Mouse (Mus musculus): ENCODE results near the gene C7. TPM values are rescaled to one million over a fixed set of nuclear protein-coding genes. Genes with fewer than 3 reads are reported as not detected.
"Not testable (repeated sequence)": the region's sequence is repeated elsewhere in the genome, so short reads cannot be mapped to it uniquely, and the experiment has no call there.

Gene C7
- polyA plus RNA-seq, 1 experiment, result 2.2 TPM

- no peak for TF ChIP-seq CTCF (conservative IDR thresholded peaks at IDR 0.05; ENCODE audit: insufficient read depth, insufficient read length, low read depth, low read length)
- H3K27ac ChIP-seq (ENCODE audit: insufficient read depth, low read depth, low read length), result no peak overlapping the region
- no peaks in the 10 kb centered on the region for H3K36me3 ChIP-seq (ENCODE audit: control insufficient read depth, insufficient read depth, low read length)
- no peak overlapping the region for H3K4me3 ChIP-seq (ENCODE audit: insufficient read depth, low read depth, low read length)
- DNase-seq, result no peak
- no peaks in the 10 kb centered on the region for H3K27me3 ChIP-seq (replicated peaks; ENCODE audit: control insufficient read depth, insufficient read depth, low read length)
- no peaks in the 10 kb centered on the region for H3K4me1 ChIP-seq (ENCODE audit: control insufficient read depth, insufficient read depth, low read length)
- WGBS, result 57% methylated on average over 11 of the region's 11 CpGs
These were observed 17.8 kb downstream of the C7 start for GRCm38 (mm10) chr15:5045560-5046284.

- no peak for DNase-seq
- 87% methylated on average over 4 of the region's 4 CpGs for WGBS
- H3K36me3 ChIP-seq (ENCODE audit: control insufficient read depth, insufficient read depth, low read length), result no peaks in the 10 kb centered on the region
- no peak overlapping the region for H3K27ac ChIP-seq (ENCODE audit: insufficient read depth, low read depth, low read length)
- TF ChIP-seq CTCF (conservative IDR thresholded peaks at IDR 0.05; ENCODE audit: insufficient read depth, insufficient read length, low read depth, low read length), result no peak
- TF ChIP-seq POLR2A (IDR thresholded peaks at IDR 0.05; ENCODE audit: low read depth, low read length), result no peak
- no peak overlapping the region for H3K4me3 ChIP-seq (ENCODE audit: insufficient read depth, low read depth, low read length)
- no peaks in the 10 kb centered on the region for H3K4me1 ChIP-seq (ENCODE audit: control insufficient read depth, insufficient read depth, low read length)
- no peaks in the 10 kb centered on the region for H3K27me3 ChIP-seq (replicated peaks; ENCODE audit: control insufficient read depth, insufficient read depth, low read length)
These were observed 34.3 kb downstream of the C7 start for GRCm38 (mm10) chr15:5029256-5029655.

GRCm38 (mm10) chr15:5023479-5024265 is 39.9 kb downstream of the C7 start:
- not testable (repeated sequence) for H3K27ac ChIP-seq (ENCODE audit: insufficient read depth, low read depth, low read length); H3K27me3 ChIP-seq (replicated peaks; ENCODE audit: control insufficient read depth, insufficient read depth, low read length); H3K4me3 ChIP-seq (ENCODE audit: insufficient read depth, low read depth, low read length); H3K36me3 ChIP-seq (ENCODE audit: control insufficient read depth, insufficient read depth, low read length); DNase-seq; H3K4me1 ChIP-seq (ENCODE audit: control insufficient read depth, insufficient read depth, low read length)
- WGBS, result 94% methylated on average over 14 of the region's 14 CpGs

GRCm38 (mm10) chr15:5009644-5010107 is 53.9 kb downstream of the C7 start:
- DNase-seq, result peak; percentile 52
- TF ChIP-seq POLR2A (IDR thresholded peaks at IDR 0.05; ENCODE audit: low read depth, low read length) (no peak), CTCF (conservative IDR thresholded peaks at IDR 0.05; ENCODE audit: insufficient read depth, insufficient read length, low read depth, low read length) (no peak)
- H3K27me3 ChIP-seq (replicated peaks; ENCODE audit: control insufficient read depth, insufficient read depth, low read length), result no peaks in the 10 kb centered on the region
- H3K4me3 ChIP-seq (ENCODE audit: insufficient read depth, low read depth, low read length), result peak overlapping the region; percentile 1; the same call in 1 of the 2 replicates
- 17% methylated on average over 11 of the region's 11 CpGs for WGBS
- no peaks in the 10 kb centered on the region for H3K36me3 ChIP-seq (ENCODE audit: control insufficient read depth, insufficient read depth, low read length)
- no peak overlapping the region for H3K27ac ChIP-seq (ENCODE audit: insufficient read depth, low read depth, low read length)
- no peaks in the 10 kb centered on the region for H3K4me1 ChIP-seq (ENCODE audit: control insufficient read depth, insufficient read depth, low read length)

GRCm38 (mm10) chr15:5003503-5004196 is 59.9 kb downstream of the C7 start:
- H3K36me3 ChIP-seq (ENCODE audit: control insufficient read depth, insufficient read depth, low read length), result no peaks in the 10 kb centered on the region
- TF ChIP-seq POLR2A (IDR thresholded peaks at IDR 0.05; ENCODE audit: low read depth, low read length) (no peak), CTCF (conservative IDR thresholded peaks at IDR 0.05; ENCODE audit: insufficient read depth, insufficient read length, low read depth, low read length) (no peak)
- no peaks in the 10 kb centered on the region for H3K4me1 ChIP-seq (ENCODE audit: control insufficient read depth, insufficient read depth, low read length)
- H3K27ac ChIP-seq (ENCODE audit: insufficient read depth, low read depth, low read length), result no peak overlapping the region
- no peak overlapping the region for H3K4me3 ChIP-seq (ENCODE audit: insufficient read depth, low read depth, low read length)
- DNase-seq, result no peak
- H3K27me3 ChIP-seq (replicated peaks; ENCODE audit: control insufficient read depth, insufficient read depth, low read length), result no peaks in the 10 kb centered on the region
- WGBS, result 75% methylated on average over 6 of the region's 6 CpGs

GRCm38 (mm10) chr15:5002903-5003302 is 60.6 kb downstream of the C7 start:
- Histone ChIP-seq H3K4me1 (ENCODE audit: control insufficient read depth, insufficient read depth, low read length) (no peaks in the 10 kb centered on the region), H3K27me3 (replicated peaks; ENCODE audit: control insufficient read depth, insufficient read depth, low read length) (no peaks in the 10 kb centered on the region), H3K4me3 (ENCODE audit: insufficient read depth, low read depth, low read length) (no peak overlapping the region), H3K27ac (ENCODE audit: insufficient read depth, low read depth, low read length) (no peak overlapping the region), H3K36me3 (ENCODE audit: control insufficient read depth, insufficient read depth, low read length) (no peaks in the 10 kb centered on the region)
- no peak for DNase-seq
- WGBS, result 46% methylated on average over 2 of the region's 2 CpGs
- no peak for TF ChIP-seq POLR2A (IDR thresholded peaks at IDR 0.05; ENCODE audit: low read depth, low read length)
- no peak for TF ChIP-seq CTCF (conservative IDR thresholded peaks at IDR 0.05; ENCODE audit: insufficient read depth, insufficient read length, low read depth, low read length)

DNA sequence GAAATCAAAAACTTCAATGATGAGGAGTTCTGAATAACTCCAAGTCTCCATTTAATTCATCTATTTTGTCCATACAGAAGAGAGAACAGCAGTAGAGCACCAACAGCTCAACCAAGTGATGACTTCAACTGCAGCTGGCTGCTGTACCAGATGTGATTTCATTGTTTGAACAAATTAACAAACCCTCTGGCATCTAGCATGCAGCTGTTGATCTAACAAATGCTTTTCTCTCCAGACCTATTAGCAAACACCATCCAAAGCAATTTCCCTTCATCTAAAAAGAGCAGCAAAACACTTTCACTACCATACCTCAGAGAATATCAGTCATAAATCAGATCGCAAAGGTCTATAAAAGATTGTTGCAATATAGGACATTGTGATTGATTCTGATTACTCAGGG is 90.2 kb downstream of the C7 start:
- no peaks in the 10 kb centered on the region for H3K4me1 ChIP-seq (ENCODE audit: control insufficient read depth, insufficient read depth, low read length)
- WGBS, result 89% methylated on average over 1 of the region's 1 CpGs
- H3K36me3 ChIP-seq (ENCODE audit: control insufficient read depth, insufficient read depth, low read length), result no peaks in the 10 kb centered on the region
- no peak for TF ChIP-seq CTCF (conservative IDR thresholded peaks at IDR 0.05; ENCODE audit: insufficient read depth, insufficient read length, low read depth, low read length)
- TF ChIP-seq POLR2A (IDR thresholded peaks at IDR 0.05; ENCODE audit: low read depth, low read length), result no peak
- no peak for DNase-seq
- no peak overlapping the region for H3K4me3 ChIP-seq (ENCODE audit: insufficient read depth, low read depth, low read length)
- H3K27ac ChIP-seq (ENCODE audit: insufficient read depth, low read depth, low read length), result no peak overlapping the region
- no peaks in the 10 kb centered on the region for H3K27me3 ChIP-seq (replicated peaks; ENCODE audit: control insufficient read depth, insufficient read depth, low read length)

Other genes starting within 250 kb of the C7 start
- gene Mroh2b, start 165.0 kb downstream of the C7 start, polyA plus RNA-seq (2012; rRNA removed), result 0.05 TPM in 2 replicates
- gene Card6, start 44.8 kb upstream of the C7 start, polyA plus RNA-seq (2012; rRNA removed), result 1.9 and 2.6 TPM in 2 replicates
- 663 and 821 TPM in 2 replicates for gene Rpl37, start 52.9 kb upstream of the C7 start, polyA plus RNA-seq (2012; rRNA removed)
- gene Prkaa1, start 80.1 kb upstream of the C7 start, polyA plus RNA-seq (2012; rRNA removed), result 5.3 and 6.5 TPM in 2 replicates
- gene Ttc33, start 121.8 kb upstream of the C7 start, polyA plus RNA-seq (2012; rRNA removed), result 9.6 and 14.2 TPM in 2 replicates
- 5.6 and 5.7 TPM in 2 replicates for gene Ptger4, start 180.4 kb upstream of the C7 start, polyA plus RNA-seq (2012; rRNA removed)